Mouse (Mus musculus): ENCODE measurements around the gene Grrp1. TPM values are rescaled to one million over a fixed set of nuclear protein-coding genes. Genes with fewer than 3 reads are reported as not detected.

Grrp1 gene
- polyA plus RNA-seq, 1 experiment from 2014 or later, result 11.0 TPM

- peak overlapping the region; percentile 69 for H3K27ac ChIP-seq
- 15% methylated on average over 19 of the region's 19 CpGs for WGBS
- peaks cover 16% of the 10 kb centered on the region; the same call in 1 of the 2 replicates for H3K4me1 ChIP-seq
- ATAC-seq (ENCODE audit: borderline replicate concordance, extremely low read depth, low FRiP score, low TSS enrichment), result no peak; the same call in 1 of the 2 replicates
- peak overlapping the region; percentile 48 for H3K9ac ChIP-seq
- no peaks in the 10 kb centered on the region for H3K9me3 ChIP-seq
- peak overlapping the region; percentile 51 for H3K4me2 ChIP-seq
- peaks cover 13% of the 10 kb centered on the region; the same call in 1 of the 2 replicates for H3K27me3 ChIP-seq
- no peaks in the 10 kb centered on the region for H3K36me3 ChIP-seq
- H3K4me3 ChIP-seq, result peak overlapping the region; percentile 43
These were observed 16.2 kb downstream of the Grrp1 start for GRCm38 (mm10) chr4:134237582-134238278.

GRCm38 (mm10) chr4:134234876-134235275 is 19.0 kb downstream of the Grrp1 start:
- H3K4me2 ChIP-seq, result no peak overlapping the region
- H3K27me3 ChIP-seq, result peaks cover 13% of the 10 kb centered on the region; the same call in 1 of the 2 replicates
- no peaks in the 10 kb centered on the region for H3K9me3 ChIP-seq
- no peak overlapping the region for H3K4me3 ChIP-seq
- H3K36me3 ChIP-seq, result peaks cover 3% of the 10 kb centered on the region; the same call in 1 of the 2 replicates
- no peak overlapping the region for H3K27ac ChIP-seq
- ATAC-seq (ENCODE audit: borderline replicate concordance, extremely low read depth, low FRiP score, low TSS enrichment), result no peak
- peaks cover 16% of the 10 kb centered on the region; the same call in 1 of the 2 replicates for H3K4me1 ChIP-seq
- WGBS, result 62% methylated on average over 5 of the region's 5 CpGs
- no peak overlapping the region for H3K9ac ChIP-seq

GRCm38 (mm10) chr4:134230431-134230830 is 23.5 kb downstream of the Grrp1 start:
- Histone ChIP-seq H3K4me3 (no peak overlapping the region), H3K9me3 (no peaks in the 10 kb centered on the region), H3K9ac (no peak overlapping the region), H3K4me1 (no peaks in the 10 kb centered on the region), H3K27ac (no peak overlapping the region), H3K4me2 (no peak overlapping the region), H3K36me3 (peaks cover 3% of the 10 kb centered on the region; the same call in 1 of the 2 replicates), H3K27me3 (no peaks in the 10 kb centered on the region)
- WGBS, result 22% methylated on average over 8 of the region's 8 CpGs
- no peak for ATAC-seq (ENCODE audit: borderline replicate concordance, extremely low read depth, low FRiP score, low TSS enrichment)

- 58% methylated on average over 8 of the region's 8 CpGs for WGBS
- ATAC-seq (ENCODE audit: borderline replicate concordance, extremely low read depth, low FRiP score, low TSS enrichment), result no peak
These were observed 26.7 kb downstream of the Grrp1 start, which contains the start of gene Catsper4 for GRCm38 (mm10) chr4:134227194-134227593. Gene Catsper4 (minus strand): TSS chr4:134227383.

GRCm38 (mm10) chr4:134222793-134223600 is 30.9 kb downstream of the Grrp1 start:
- H3K36me3 ChIP-seq, result no peaks in the 10 kb centered on the region
- 45% methylated on average over 11 of the region's 11 CpGs for WGBS
- H3K27me3 ChIP-seq, result no peaks in the 10 kb centered on the region
- H3K9me3 ChIP-seq, result no peaks in the 10 kb centered on the region
- H3K4me3 ChIP-seq, result no peak overlapping the region
- no peak overlapping the region for H3K27ac ChIP-seq
- ATAC-seq (ENCODE audit: borderline replicate concordance, extremely low read depth, low FRiP score, low TSS enrichment), result no peak
- H3K4me1 ChIP-seq, result no peaks in the 10 kb centered on the region
- H3K4me2 ChIP-seq, result no peak overlapping the region
- H3K9ac ChIP-seq, result no peak overlapping the region

More at GRCm38 (mm10) chr4:134227194-134227593, 26.7 kb downstream of the Grrp1 start, which contains the start of gene Catsper4:
- no peak within 1 kb of the TSS for H3K4me2 ChIP-seq
- peaks cover 3% of the 10 kb centered on the region; the same call in 1 of the 2 replicates for H3K36me3 ChIP-seq
- no peak within 1 kb of the TSS for H3K27ac ChIP-seq
- no peaks in the 10 kb centered on the region for H3K4me1 ChIP-seq
- H3K9me3 ChIP-seq, result no peaks in the 10 kb centered on the region
- no peak within 1 kb of the TSS for H3K4me3 ChIP-seq
- H3K9ac ChIP-seq, result no peak within 1 kb of the TSS
- H3K27me3 ChIP-seq, result no peaks in the 10 kb centered on the region

- H3K4me3 ChIP-seq, result no peak overlapping the region
- WGBS, result 50% methylated on average over 6 of the region's 6 CpGs
- no peaks in the 10 kb centered on the region for H3K36me3 ChIP-seq
- no peaks in the 10 kb centered on the region for H3K4me1 ChIP-seq
- H3K9me3 ChIP-seq, result no peaks in the 10 kb centered on the region
- H3K9ac ChIP-seq, result no peak overlapping the region
- H3K27ac ChIP-seq, result no peak overlapping the region
- no peaks in the 10 kb centered on the region for H3K27me3 ChIP-seq
- no peak overlapping the region for H3K4me2 ChIP-seq
- no peak for ATAC-seq (ENCODE audit: borderline replicate concordance, extremely low read depth, low FRiP score, low TSS enrichment)
These were observed 47.3 kb downstream of the Grrp1 start for GRCm38 (mm10) chr4:134206488-134207053.

GRCm38 (mm10) chr4:134203340-134203896 is 50.5 kb downstream of the Grrp1 start:
- no peak overlapping the region for H3K4me2 ChIP-seq
- no peaks in the 10 kb centered on the region for H3K4me1 ChIP-seq
- H3K4me3 ChIP-seq, result no peak overlapping the region
- no peak overlapping the region for H3K9ac ChIP-seq
- 81% methylated on average over 17 of the region's 17 CpGs for WGBS
- H3K27ac ChIP-seq, result no peak overlapping the region
- no peaks in the 10 kb centered on the region for H3K9me3 ChIP-seq
- no peaks in the 10 kb centered on the region for H3K27me3 ChIP-seq
- H3K36me3 ChIP-seq, result no peaks in the 10 kb centered on the region
- no peak for ATAC-seq (ENCODE audit: borderline replicate concordance, extremely low read depth, low FRiP score, low TSS enrichment)

GRCm38 (mm10) chr4:134202904-134203303 is 51.0 kb downstream of the Grrp1 start, which contains the start of gene Gm7534:
Gene Gm7534 (minus strand): TSS chr4:134203004.
- H3K4me1 ChIP-seq, result no peaks in the 10 kb centered on the region
- H3K9ac ChIP-seq, result no peak within 1 kb of the TSS
- no peaks in the 10 kb centered on the region for H3K27me3 ChIP-seq

More at GRCm38 (mm10) chr4:134202904-134203303, 51.0 kb downstream of the Grrp1 start, which contains the start of gene Gm7534:
- no peaks in the 10 kb centered on the region for H3K9me3 ChIP-seq
- H3K27ac ChIP-seq, result no peak within 1 kb of the TSS
- H3K4me3 ChIP-seq, result no peak within 1 kb of the TSS
- WGBS, result 89% methylated on average over 4 of the region's 4 CpGs
- no peak for ATAC-seq (ENCODE audit: borderline replicate concordance, extremely low read depth, low FRiP score, low TSS enrichment)
- no peak within 1 kb of the TSS for H3K4me2 ChIP-seq
- H3K36me3 ChIP-seq, result no peaks in the 10 kb centered on the region

Other genes starting within 250 kb of the Grrp1 start
- 0.10 and 0.15 TPM in 2 replicates for gene Lin28a, start 235.3 kb downstream of the Grrp1 start, polyA plus RNA-seq (2015; fragmentation: Nextera tagmentation; extraction: Ambion mirVana)
- not detected in 2 replicates for gene Zfp683, start 200.3 kb downstream of the Grrp1 start, polyA plus RNA-seq (2015; fragmentation: Nextera tagmentation; extraction: Ambion mirVana)
- gene Crybg2, start 193.3 kb downstream of the Grrp1 start, polyA plus RNA-seq (2015; fragmentation: Nextera tagmentation; extraction: Ambion mirVana), result 3.0 and 5.6 TPM in 2 replicates
- 18.3 and 19.7 TPM in 2 replicates for gene Cd52, start 159.0 kb downstream of the Grrp1 start, polyA plus RNA-seq (2015; fragmentation: Nextera tagmentation; extraction: Ambion mirVana)
- 9.1 and 9.6 TPM in 2 replicates for gene Ubxn11, start 151.5 kb downstream of the Grrp1 start, polyA plus RNA-seq (2015; fragmentation: Nextera tagmentation; extraction: Ambion mirVana)
- gene Sh3bgrl3, start 125.3 kb downstream of the Grrp1 start, polyA plus RNA-seq (2015; fragmentation: Nextera tagmentation; extraction: Ambion mirVana), result 406 and 408 TPM in 2 replicates
- gene Cep85, start 67.0 kb downstream of the Grrp1 start, polyA plus RNA-seq (2015; fragmentation: Nextera tagmentation; extraction: Ambion mirVana), result 37.8 and 45.3 TPM in 2 replicates
- not detected in 2 replicates for gene Gm7534, start 51.1 kb downstream of the Grrp1 start, polyA plus RNA-seq (2015; fragmentation: Nextera tagmentation; extraction: Ambion mirVana)
- 0.18 and 0.19 TPM in 2 replicates for gene Catsper4, start 26.7 kb downstream of the Grrp1 start, polyA plus RNA-seq (2015; fragmentation: Nextera tagmentation; extraction: Ambion mirVana)
- 10.1 and 10.9 TPM in 2 replicates for gene Cnksr1, start 15.7 kb downstream of the Grrp1 start, polyA plus RNA-seq (2015; fragmentation: Nextera tagmentation; extraction: Ambion mirVana)
- 0.45 and 0.52 TPM in 2 replicates for gene E130218I03Rik, start 10.4 kb downstream of the Grrp1 start, polyA plus RNA-seq (2015; fragmentation: Nextera tagmentation; extraction: Ambion mirVana)
- 15.2 and 15.9 TPM in 2 replicates for gene Zfp593, start 8.5 kb downstream of the Grrp1 start, polyA plus RNA-seq (2015; fragmentation: Nextera tagmentation; extraction: Ambion mirVana)
- gene Gm30191, start 7.2 kb downstream of the Grrp1 start, polyA plus RNA-seq (2015; fragmentation: Nextera tagmentation; extraction: Ambion mirVana), result not detected in 2 replicates
- 21.0 and 23.2 TPM in 2 replicates for gene Pdik1l, start 33.8 kb upstream of the Grrp1 start, polyA plus RNA-seq (2015; fragmentation: Nextera tagmentation; extraction: Ambion mirVana)
- gene Trim63, start 61.0 kb upstream of the Grrp1 start, polyA plus RNA-seq (2015; fragmentation: Nextera tagmentation; extraction: Ambion mirVana), result 3.3 and 4.3 TPM in 2 replicates
- 0.26 and 0.43 TPM in 2 replicates for gene Slc30a2, start 89.1 kb upstream of the Grrp1 start, polyA plus RNA-seq (2015; fragmentation: Nextera tagmentation; extraction: Ambion mirVana)
- 2.7 and 2.8 TPM in 2 replicates for gene Extl1, start 129.7 kb upstream of the Grrp1 start, polyA plus RNA-seq (2015; fragmentation: Nextera tagmentation; extraction: Ambion mirVana)
- 10.6 and 12.6 TPM in 2 replicates for gene Pafah2, start 142.2 kb upstream of the Grrp1 start, polyA plus RNA-seq (2015; fragmentation: Nextera tagmentation; extraction: Ambion mirVana)
- 1,835 and 1,898 TPM in 2 replicates for gene Stmn1, start 214.2 kb upstream of the Grrp1 start, polyA plus RNA-seq (2015; fragmentation: Nextera tagmentation; extraction: Ambion mirVana)
- gene Paqr7, start 242.6 kb upstream of the Grrp1 start, polyA plus RNA-seq (2015; fragmentation: Nextera tagmentation; extraction: Ambion mirVana), result 4.2 and 6.7 TPM in 2 replicates